Mouse (Mus musculus) macrophage (primary cell): ENCODE results near the gene Ntng1. TPM values are rescaled to one million over a fixed set of nuclear protein-coding genes. Genes with fewer than 3 reads are reported as not detected.

Experiments used
- H3K27ac ChIP-seq: fragments of 350-480 bp; formaldehyde crosslinking; 2 replicates; pipeline ENCODE4 v1.9.0; 2021
- H3K36me3 ChIP-seq: fragments of 350-480 bp; formaldehyde crosslinking; 2 replicates; pipeline ENCODE4 v1.9.0; 2021; ENCODE audit errors: inconsistent target
- H3K4me3 ChIP-seq: fragments of 350-480 bp; formaldehyde crosslinking; 2 replicates; pipeline ENCODE4 v1.9.0; 2021; ENCODE audit errors: inconsistent target
- H3K79me2 ChIP-seq: fragments of 350-480 bp; formaldehyde crosslinking; 2 replicates; pipeline ENCODE4 v1.9.0; 2021; ENCODE audit errors: inconsistent target
- WGBS: methylation state at CpG from one replicate; pipeline ENCODE4 v1.1.7; 2026; ENCODE audit warnings: inconsistent platforms; ENCODE audit not compliant: missing documents; 5-methylcytosine and 5-hydroxymethylcytosine counted together
- polyA plus RNA-seq: library from polyadenylated mRNA; stranded (reverse); fragments of 250-400 nt; gene quantifications from 3 replicates; pipeline ENCODE4 v1.2.4, GENCODE M21; 2018; ENCODE audit warnings: inconsistent platforms

Ntng1 gene
- polyA plus RNA-seq, 1 experiment from 2014 or later: not detected

GRCm38 (mm10) chr3:110010441-110010840, 133.4 kb downstream of the Ntng1 start:
- Histone ChIP-seq H3K36me3 (no peaks in the 10 kb centered on the region), H3K4me3 (no peak overlapping the region), H3K27ac (no peak overlapping the region), H3K79me2 (no peaks in the 10 kb centered on the region)
- 82% methylated on average over 2 of the region's 2 CpGs for WGBS

GRCm38 (mm10) chr3:110000349-110000748, 143.5 kb downstream of the Ntng1 start:
- Histone ChIP-seq H3K4me3 (no peak overlapping the region), H3K36me3 (no peaks in the 10 kb centered on the region), H3K27ac (no peak overlapping the region), H3K79me2 (no peaks in the 10 kb centered on the region)
- 81% methylated on average over 5 of the region's 5 CpGs for WGBS

GRCm38 (mm10) chr3:109995663-109996024, 148.2 kb downstream of the Ntng1 start:
- Histone ChIP-seq H3K79me2 (no peaks in the 10 kb centered on the region), H3K36me3 (no peaks in the 10 kb centered on the region), H3K4me3 (no peak overlapping the region), H3K27ac (no peak overlapping the region)
- WGBS: 85% methylated on average over 4 of the region's 4 CpGs

GRCm38 (mm10) chr3:109994978-109995662, 148.7 kb downstream of the Ntng1 start:
- WGBS: 76% methylated on average over 6 of the region's 6 CpGs
- H3K79me2 ChIP-seq: no peaks in the 10 kb centered on the region

GRCm38 (mm10) chr3:109984086-109984485, 159.7 kb downstream of the Ntng1 start:
- H3K27ac ChIP-seq: no peak overlapping the region
- WGBS: 79% methylated on average over 2 of the region's 2 CpGs

More at GRCm38 (mm10) chr3:109994978-109995662, 148.7 kb downstream of the Ntng1 start:
- Histone ChIP-seq H3K27ac (no peak overlapping the region), H3K36me3 (no peaks in the 10 kb centered on the region), H3K4me3 (no peak overlapping the region)

GRCm38 (mm10) chr3:109977614-109978013, 166.2 kb downstream of the Ntng1 start:
- no peak overlapping the region for H3K4me3 ChIP-seq
- H3K36me3 ChIP-seq: no peaks in the 10 kb centered on the region
- WGBS: 88% methylated on average over 2 of the region's 2 CpGs
- H3K27ac ChIP-seq: no peak overlapping the region
- H3K79me2 ChIP-seq: no peaks in the 10 kb centered on the region

More at GRCm38 (mm10) chr3:109984086-109984485, 159.7 kb downstream of the Ntng1 start:
- Histone ChIP-seq H3K36me3 (no peaks in the 10 kb centered on the region), H3K79me2 (no peaks in the 10 kb centered on the region), H3K4me3 (no peak overlapping the region)

- Histone ChIP-seq H3K79me2 (no peaks in the 10 kb centered on the region), H3K4me3 (no peak overlapping the region), H3K27ac (no peak overlapping the region), H3K36me3 (no peaks in the 10 kb centered on the region)
- WGBS: 70% methylated on average over 4 of the region's 4 CpGs
These were observed 168.7 kb downstream of the Ntng1 start for GRCm38 (mm10) chr3:109975106-109975505.

- 86% methylated on average over 1 of the region's 1 CpGs for WGBS
- H3K4me3 ChIP-seq: no peak overlapping the region
- no peaks in the 10 kb centered on the region for H3K79me2 ChIP-seq
- no peak overlapping the region for H3K27ac ChIP-seq
- H3K36me3 ChIP-seq: no peaks in the 10 kb centered on the region
These were observed 172.3 kb downstream of the Ntng1 start for GRCm38 (mm10) chr3:109971465-109971864.

- Histone ChIP-seq H3K27ac (no peak overlapping the region), H3K4me3 (no peak overlapping the region), H3K36me3 (no peaks in the 10 kb centered on the region), H3K79me2 (no peaks in the 10 kb centered on the region)
These were observed 173.6 kb downstream of the Ntng1 start for GRCm38 (mm10) chr3:109970181-109970580.

GRCm38 (mm10) chr3:109962631-109963030, 181.2 kb downstream of the Ntng1 start:
- H3K36me3 ChIP-seq: no peaks in the 10 kb centered on the region
- no peak overlapping the region for H3K4me3 ChIP-seq
- H3K27ac ChIP-seq: no peak overlapping the region
- WGBS: 95% methylated on average over 2 of the region's 2 CpGs
- H3K79me2 ChIP-seq: no peaks in the 10 kb centered on the region

GRCm38 (mm10) chr3:109942960-109943359, 200.9 kb downstream of the Ntng1 start:
- Histone ChIP-seq H3K27ac (no peak overlapping the region), H3K36me3 (no peaks in the 10 kb centered on the region), H3K4me3 (no peak overlapping the region), H3K79me2 (no peaks in the 10 kb centered on the region)
- WGBS: 74% methylated on average over 1 of the region's 1 CpGs

- Histone ChIP-seq H3K27ac (no peak overlapping the region), H3K4me3 (no peak overlapping the region), H3K79me2 (no peaks in the 10 kb centered on the region), H3K36me3 (no peaks in the 10 kb centered on the region)
- 88% methylated on average over 2 of the region's 2 CpGs for WGBS
These were observed 206.2 kb downstream of the Ntng1 start for GRCm38 (mm10) chr3:109937634-109938033.

- Histone ChIP-seq H3K27ac (no peak overlapping the region), H3K4me3 (no peak overlapping the region), H3K36me3 (no peaks in the 10 kb centered on the region), H3K79me2 (no peaks in the 10 kb centered on the region)
- WGBS: 91% methylated on average over 3 of the region's 3 CpGs
These were observed 207.5 kb downstream of the Ntng1 start for GRCm38 (mm10) chr3:109936275-109936674.

- Histone ChIP-seq H3K27ac (no peak overlapping the region), H3K36me3 (no peaks in the 10 kb centered on the region)
- 92% methylated on average over 8 of the region's 8 CpGs for WGBS
These were observed 211.6 kb downstream of the Ntng1 start for GRCm38 (mm10) chr3:109932261-109932660.

GRCm38 (mm10) chr3:109931021-109931420, 212.8 kb downstream of the Ntng1 start:
- no peak overlapping the region for H3K27ac ChIP-seq
- no peaks in the 10 kb centered on the region for H3K79me2 ChIP-seq
- H3K36me3 ChIP-seq: no peaks in the 10 kb centered on the region
- 89% methylated on average over 5 of the region's 5 CpGs for WGBS
- H3K4me3 ChIP-seq: no peak overlapping the region

More at GRCm38 (mm10) chr3:109932261-109932660, 211.6 kb downstream of the Ntng1 start:
- Histone ChIP-seq H3K4me3 (no peak overlapping the region), H3K79me2 (no peaks in the 10 kb centered on the region)

- Histone ChIP-seq H3K4me3 (no peak overlapping the region), H3K36me3 (no peaks in the 10 kb centered on the region), H3K79me2 (no peaks in the 10 kb centered on the region), H3K27ac (no peak overlapping the region)
- 80% methylated on average over 4 of the region's 4 CpGs for WGBS
These were observed 220.0 kb downstream of the Ntng1 start for GRCm38 (mm10) chr3:109923788-109924187.
